Mouse (Mus musculus) limb, embryonic 14.5 days (tissue): Measurements from ENCODE around the gene Arhgap25. TPM values are rescaled to one million over a fixed set of nuclear protein-coding genes. Genes with fewer than 3 reads are reported as not detected.

Experiments used
- ATAC-seq: fragments of 200-750 bp; cut with Nextera tagmentation; 2 replicates; pipeline ENCODE4 v1.8.0; 2017; ENCODE audit warnings: low read depth, moderate number of reproducible peaks, moderate TSS enrichment; ENCODE audit not compliant: low FRiP score
- DNase-seq: peaks from one replicate; pipeline ENCODE4 v3.0.0-alpha.2; 2015; ENCODE audit warnings: low spot score
- H3K27ac ChIP-seq: fragments of 300-500 bp; sonication (generic); replicated peaks from 2 replicates; pipeline ENCODE4 v1.5.1; 2014; ENCODE audit warnings: low read depth, mild to moderate bottlenecking, low read length, moderate library complexity, mixed read lengths
- H3K27me3 ChIP-seq: fragments of 300-500 bp; sonication (generic); 2 replicates; pipeline ENCODE4 v1.6.1; 2014; ENCODE audit warnings: low read length, mixed read lengths; ENCODE audit not compliant: control insufficient read depth, insufficient read depth
- H3K36me3 ChIP-seq: fragments of 300-500 bp; sonication (generic); 2 replicates; pipeline ENCODE4 v1.6.1; 2014; ENCODE audit warnings: mild to moderate bottlenecking, low read length, moderate library complexity, mixed read lengths; ENCODE audit not compliant: control insufficient read depth, insufficient read depth
- H3K4me1 ChIP-seq: fragments of 300-500 bp; sonication (generic); 2 replicates; pipeline ENCODE4 v1.6.1; 2014; ENCODE audit warnings: antibody characterized with exemption, low read length, mixed read lengths; ENCODE audit not compliant: control insufficient read depth, insufficient read depth
- H3K4me2 ChIP-seq: fragments of 300-500 bp; sonication (generic); replicated peaks from 2 replicates; pipeline ENCODE4 v1.6.1; 2014; ENCODE audit warnings: low read depth, mild to moderate bottlenecking, low read length, moderate library complexity; ENCODE audit not compliant: severe bottlenecking
- H3K4me3 ChIP-seq: fragments of 300-500 bp; sonication (generic); replicated peaks from 2 replicates; pipeline ENCODE4 v1.5.1; 2014; ENCODE audit warnings: low read length
- H3K9ac ChIP-seq: fragments of 300-500 bp; sonication (generic); 2 replicates; pipeline ENCODE4 v1.6.1; 2014; ENCODE audit warnings: mild to moderate bottlenecking, low read depth, low read length, moderate library complexity; ENCODE audit not compliant: severe bottlenecking
- H3K9me3 ChIP-seq: fragments of 300-500 bp; sonication (generic); 2 replicates; pipeline ENCODE4 v1.6.1; 2016; ENCODE audit warnings: low read length; ENCODE audit not compliant: control insufficient read depth
- POLR2A ChIP-seq: fragments of 200-500 bp; IDR thresholded peaks from 2 replicates; pipeline ENCODE4 v1.8.0; 2012; ENCODE audit warnings: inconsistent platforms, mild to moderate bottlenecking, moderate library complexity, borderline replicate concordance; ENCODE audit not compliant: insufficient read depth, insufficient read length; ENCODE audit errors: extremely low read depth
- WGBS: fragments of 180-500 bp; shearing (Covaris S2); extraction: QIAGEN DNeasy Blood & Tissue Kit; methylation state at CpG from one replicate; pipeline ENCODE4 v1.1.7; 2014; 5-methylcytosine and 5-hydroxymethylcytosine counted together
- polyA plus RNA-seq, 2 experiments: library from polyadenylated mRNA; depleted of rRNA in 1 of 2; stranded (reverse) in 1 of 2; unstranded in 1 of 2; fragments of >200 nt; fragmentation: Nextera tagmentation in 1 of 2; extraction: Ambion mirVana in 1 of 2; gene quantifications; 2 replicates each; pipeline versions ENCODE4 v1.2.1 to v1.2.3; 2012 to 2014

Arhgap25 gene
- polyA plus RNA-seq, 2 experiments = 3.2 to 6.4 TPM

GRCm38 (mm10) chr6:87542027-87542426, 9.0 kb upstream of the Arhgap25 start:
- ATAC-seq (no peak; the same call in 1 of the 2 replicates), DNase-seq (no peak)
- Histone ChIP-seq H3K4me2 (no peak overlapping the region), H3K9me3 (peaks cover 9% of the 10 kb centered on the region; the same call in 1 of the 2 replicates), H3K4me3 (no peak overlapping the region), H3K36me3 (no peaks in the 10 kb centered on the region), H3K9ac (no peak overlapping the region), H3K27me3 (no peaks in the 10 kb centered on the region), H3K4me1 (no peaks in the 10 kb centered on the region), H3K27ac (no peak overlapping the region)
- 63% methylated on average over 9 of the region's 9 CpGs for WGBS
- no peak for TF ChIP-seq POLR2A

GRCm38 (mm10) chr6:87541171-87541571, 8.1 kb upstream of the Arhgap25 start:
- ATAC-seq = no peak
- H3K4me2 ChIP-seq = no peak overlapping the region
- no peak overlapping the region for H3K4me3 ChIP-seq
- no peak overlapping the region for H3K27ac ChIP-seq
- peaks cover 4% of the 10 kb centered on the region; the same call in 1 of the 2 replicates for H3K9me3 ChIP-seq
- no peaks in the 10 kb centered on the region for H3K4me1 ChIP-seq
- WGBS = 89% methylated on average over 6 of the region's 6 CpGs
- H3K9ac ChIP-seq = no peak overlapping the region
- no peaks in the 10 kb centered on the region for H3K36me3 ChIP-seq
- no peak for TF ChIP-seq POLR2A
- H3K27me3 ChIP-seq = no peaks in the 10 kb centered on the region
- DNase-seq = no peak

- ATAC-seq = no peak
- WGBS = 74% methylated on average over 15 of the region's 15 CpGs
Observed at GRCm38 (mm10) chr6:87538376-87539270, 5.6 kb upstream of the Arhgap25 start.

GRCm38 (mm10) chr6:87537678-87538077, 4.6 kb upstream of the Arhgap25 start:
- Histone ChIP-seq H3K4me1 (0 out of 2 replicates have a peak, but pooled peaks cover 4% of the 10 kb centered on the region), H3K9me3 (no peaks in the 10 kb centered on the region), H3K4me3 (no peak overlapping the region), H3K9ac (no peak overlapping the region), H3K4me2 (no peak overlapping the region), H3K36me3 (no peaks in the 10 kb centered on the region), H3K27ac (no peak overlapping the region), H3K27me3 (no peaks in the 10 kb centered on the region)
- no peak for DNase-seq
- WGBS = 61% methylated on average over 5 of the region's 5 CpGs
- no peak for TF ChIP-seq POLR2A
- ATAC-seq = no peak

More at GRCm38 (mm10) chr6:87538376-87539270, 5.6 kb upstream of the Arhgap25 start:
- H3K27me3 ChIP-seq = no peaks in the 10 kb centered on the region
- DNase-seq = no peak
- no peak overlapping the region for H3K4me2 ChIP-seq
- H3K4me1 ChIP-seq = 0 out of 2 replicates have a peak, but pooled peaks cover 3% of the 10 kb centered on the region
- H3K9me3 ChIP-seq = no peaks in the 10 kb centered on the region
- H3K27ac ChIP-seq = no peak overlapping the region
- H3K36me3 ChIP-seq = no peaks in the 10 kb centered on the region
- no peak overlapping the region for H3K4me3 ChIP-seq
- TF ChIP-seq POLR2A = no peak
- H3K9ac ChIP-seq = no peak overlapping the region

GRCm38 (mm10) chr6:87536270-87536669, 3.2 kb upstream of the Arhgap25 start:
- ATAC-seq (no peak), DNase-seq (no peak)
- Histone ChIP-seq H3K4me3 (no peak overlapping the region), H3K27me3 (no peaks in the 10 kb centered on the region), H3K4me1 (0 out of 2 replicates have a peak, but pooled peaks cover 4% of the 10 kb centered on the region), H3K9ac (no peak overlapping the region), H3K36me3 (no peaks in the 10 kb centered on the region), H3K4me2 (no peak overlapping the region), H3K27ac (no peak overlapping the region), H3K9me3 (no peaks in the 10 kb centered on the region)
- 77% methylated on average over 8 of the region's 8 CpGs for WGBS
- TF ChIP-seq POLR2A = no peak
